Mouse (Mus musculus) frontal cortex, postnatal 10 days (tissue): ENCODE data around the gene Frmd4b.

Experiments
- DNase-seq, 2 experiments: peaks; one replicate each; pipeline ENCODE4 v3.0.0; 2022; ENCODE audit warnings: low spot score in 2 of 2, mixed read lengths in 1 of 2

Gene Frmd4b

DNA sequence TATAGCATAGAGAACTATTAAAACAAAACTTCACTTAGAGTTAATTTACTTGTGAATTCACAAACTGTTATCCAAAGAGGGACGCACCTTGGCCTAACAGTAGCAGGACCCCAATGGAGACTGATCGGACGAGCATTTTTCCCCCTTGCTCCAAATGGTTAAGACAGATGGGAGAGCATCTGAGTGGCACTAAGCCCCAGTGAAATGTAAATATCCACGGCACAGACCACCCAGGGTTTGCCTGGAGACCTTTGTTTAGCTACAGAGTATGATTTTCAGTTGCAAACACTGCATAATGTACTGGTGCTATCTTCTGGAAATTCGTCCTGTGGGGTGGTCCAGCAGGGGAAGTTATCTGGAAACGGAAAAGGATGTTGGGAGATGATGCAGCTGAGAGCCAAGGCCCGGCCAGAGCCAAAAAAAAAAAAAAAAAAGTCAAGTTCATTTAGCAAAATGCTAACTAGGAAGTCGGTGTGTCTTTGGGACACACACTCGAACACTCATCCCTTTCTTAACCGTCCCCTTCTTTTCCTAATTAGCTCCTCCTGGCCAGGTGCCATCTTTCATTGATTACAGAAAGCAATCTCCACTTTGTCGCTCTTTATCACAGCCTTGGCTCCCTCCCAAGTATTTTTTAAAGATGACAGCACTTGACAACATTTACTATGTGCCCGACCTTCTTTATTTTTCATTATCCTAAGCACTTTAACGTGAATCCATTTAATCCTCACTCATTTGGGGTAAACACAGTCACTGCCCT, 95.9 kb downstream of the Frmd4b start:
- DNase-seq = no peak

DNA sequence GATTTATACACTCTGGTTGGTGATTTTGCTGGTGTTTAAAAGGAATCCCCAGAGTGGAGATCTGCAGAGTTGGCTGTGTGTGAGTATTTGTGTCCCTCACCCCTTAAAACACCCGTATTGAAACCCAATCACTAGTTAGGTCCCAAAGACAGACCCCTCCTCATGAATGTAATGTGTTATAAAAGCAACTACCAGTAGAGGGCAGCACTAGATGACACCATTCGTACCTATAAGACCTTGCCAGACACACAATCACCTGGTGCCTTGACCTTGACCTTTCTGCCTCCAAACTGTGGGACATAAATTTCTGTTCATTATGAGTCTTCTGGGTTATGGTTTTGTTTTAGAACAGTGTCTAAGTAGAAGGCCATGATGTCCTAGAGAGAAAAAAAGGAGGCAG, 96.8 kb downstream of the Frmd4b start:
- no peak for DNase-seq

DNA sequence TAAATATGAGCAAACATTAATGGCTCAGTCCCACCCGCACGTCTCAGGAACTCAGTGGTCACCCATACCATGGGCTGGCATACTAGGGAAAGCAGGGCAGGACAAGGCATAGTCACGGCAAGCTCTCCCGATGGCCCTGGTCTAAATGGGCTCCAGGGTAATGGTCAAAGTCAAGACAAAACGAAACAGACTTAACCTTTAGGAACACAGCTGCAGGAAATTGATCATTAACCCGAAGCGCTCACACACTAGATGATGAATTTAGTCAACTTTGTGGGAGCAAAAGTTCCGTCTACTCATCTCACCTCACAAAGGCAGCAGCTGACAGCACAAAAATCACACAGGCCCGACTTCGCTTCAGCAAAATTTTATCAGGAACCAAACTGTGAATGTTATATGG, 97.8 kb downstream of the Frmd4b start:
- DNase-seq = no peak

DNA sequence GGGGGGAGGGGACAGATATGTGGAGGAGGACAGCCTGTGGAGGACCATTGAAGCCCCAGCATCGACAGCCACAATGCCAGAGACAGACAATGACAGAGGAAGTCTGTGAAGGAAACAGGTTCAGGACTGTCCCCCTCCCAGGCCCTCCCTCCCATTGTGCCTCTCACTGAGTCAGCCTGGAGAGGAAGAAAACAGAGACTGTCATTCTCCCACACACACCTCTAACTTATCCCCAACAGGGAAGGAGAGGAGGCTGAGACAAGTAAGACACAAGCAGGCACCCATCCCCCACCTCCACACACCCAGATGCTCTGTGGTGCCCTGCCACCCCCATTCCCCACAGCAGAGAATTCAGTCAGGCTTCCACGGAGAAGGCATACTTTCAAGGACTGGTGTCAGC, 98.9 kb downstream of the Frmd4b start:
- DNase-seq = no peak

DNA sequence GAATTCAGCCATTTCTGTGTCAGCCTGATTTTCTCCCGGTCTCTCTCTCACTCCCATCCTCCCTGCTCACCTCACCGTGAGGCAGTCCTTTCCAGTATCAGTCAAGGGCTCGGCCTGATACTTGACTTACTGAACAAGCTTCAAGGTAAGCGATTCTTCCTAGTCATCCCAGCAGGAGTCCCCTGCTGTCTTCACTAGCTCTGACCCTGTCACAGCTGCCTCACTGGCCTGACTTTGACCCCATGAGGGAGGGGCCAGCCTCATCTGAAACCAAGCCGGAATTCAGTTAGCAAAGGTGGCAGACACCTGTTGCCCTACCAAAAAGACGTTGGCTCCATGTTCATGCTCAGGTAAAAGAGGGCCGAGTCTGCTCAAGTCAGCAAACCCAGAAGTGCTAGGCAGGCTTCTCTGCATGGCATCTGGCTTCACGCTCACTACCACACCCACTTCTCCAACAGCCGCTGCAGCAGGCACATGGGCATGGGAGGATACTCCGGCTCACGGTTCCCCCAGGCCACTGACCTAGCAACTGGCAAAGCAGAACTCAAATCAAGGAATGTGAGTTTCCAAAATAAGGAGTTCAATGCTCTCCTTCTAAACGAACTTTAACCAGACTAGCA, 99.6 kb downstream of the Frmd4b start:
- no peak for DNase-seq

- no peak for DNase-seq
Observed at GRCm38 (mm10) chr6:97516941-97517340, 100.4 kb downstream of the Frmd4b start.

- DNase-seq = no peak
Observed at GRCm38 (mm10) chr6:97510771-97511170, 106.6 kb downstream of the Frmd4b start.

GRCm38 (mm10) chr6:97509434-97509833, 107.9 kb downstream of the Frmd4b start:
- no peak for DNase-seq

GRCm38 (mm10) chr6:97508480-97508879, 108.9 kb downstream of the Frmd4b start:
- no peak for DNase-seq

GRCm38 (mm10) chr6:97507893-97508292, 109.4 kb downstream of the Frmd4b start:
- DNase-seq = no peak

- DNase-seq = peak; percentile 37 to 62
Observed at GRCm38 (mm10) chr6:97506141-97506650, 111.1 kb downstream of the Frmd4b start.

DNA sequence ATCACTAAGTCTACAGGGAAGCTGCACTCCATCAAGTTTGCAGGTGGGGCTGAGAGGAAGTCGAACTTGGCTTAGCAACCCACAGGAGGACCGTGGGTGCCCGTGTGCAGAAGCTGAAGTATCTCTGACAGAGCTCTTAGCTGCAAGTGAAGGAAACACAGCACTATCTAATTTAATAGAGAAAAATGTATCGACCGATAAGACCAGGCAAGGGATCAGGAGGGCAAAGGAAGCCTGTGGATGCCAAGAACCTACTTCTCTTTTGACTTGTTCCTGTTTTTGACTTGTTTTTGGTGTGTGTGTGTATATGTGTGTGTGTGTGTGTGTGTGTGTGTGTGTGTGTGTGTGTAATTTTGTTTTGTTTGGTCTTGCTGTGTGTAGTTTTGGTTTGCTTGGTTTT, 112.7 kb downstream of the Frmd4b start:
- DNase-seq = no peak

GRCm38 (mm10) chr6:97501000-97501399, 116.3 kb downstream of the Frmd4b start:
- DNase-seq = no peak

DNA sequence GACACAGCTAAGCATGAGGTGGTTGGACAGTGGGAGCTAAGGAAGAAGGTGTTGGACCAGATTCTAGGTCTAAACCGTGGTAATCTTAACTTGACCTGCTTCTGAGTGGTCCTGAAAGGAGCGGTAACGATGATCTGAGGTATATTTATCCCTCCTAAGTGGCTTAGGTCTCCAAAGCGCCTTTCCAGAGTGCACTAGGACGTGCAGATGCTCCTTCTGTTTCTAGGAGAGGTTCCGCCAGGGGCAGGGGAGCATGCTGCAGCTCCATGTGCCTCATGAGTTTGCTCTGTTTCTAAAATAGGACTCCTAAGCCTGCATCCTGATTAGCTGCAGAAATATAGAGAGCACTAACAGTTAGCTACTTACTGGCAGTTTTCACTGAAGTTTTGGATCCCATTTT, 117.1 kb downstream of the Frmd4b start:
- DNase-seq = no peak

- no peak for DNase-seq
Observed at GRCm38 (mm10) chr6:97496002-97496401, 121.3 kb downstream of the Frmd4b start.

- no peak for DNase-seq
Observed at GRCm38 (mm10) chr6:97491065-97491464, 126.3 kb downstream of the Frmd4b start.

DNA sequence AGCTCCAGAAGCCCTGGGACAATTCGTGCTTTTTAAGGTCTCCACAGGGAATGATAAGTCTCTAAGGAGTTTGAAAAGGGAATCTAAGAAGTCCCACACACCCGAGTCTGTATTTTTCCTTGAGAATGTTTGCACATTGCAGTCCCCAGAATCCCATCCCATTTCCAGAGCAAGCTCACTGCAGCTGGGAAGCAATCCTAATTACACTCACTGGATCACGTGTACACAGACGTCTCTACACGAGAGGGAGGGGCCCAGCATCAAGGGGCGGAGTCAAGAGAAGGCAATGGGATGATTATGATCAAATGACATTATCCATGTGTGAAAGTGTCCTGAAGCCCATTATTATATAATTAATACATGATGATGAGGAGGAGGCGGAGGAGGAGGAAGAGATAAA, 128.5 kb downstream of the Frmd4b start:
- no peak for DNase-seq

- DNase-seq = no peak
Observed at GRCm38 (mm10) chr6:97488280-97488679, 129.1 kb downstream of the Frmd4b start.

DNA sequence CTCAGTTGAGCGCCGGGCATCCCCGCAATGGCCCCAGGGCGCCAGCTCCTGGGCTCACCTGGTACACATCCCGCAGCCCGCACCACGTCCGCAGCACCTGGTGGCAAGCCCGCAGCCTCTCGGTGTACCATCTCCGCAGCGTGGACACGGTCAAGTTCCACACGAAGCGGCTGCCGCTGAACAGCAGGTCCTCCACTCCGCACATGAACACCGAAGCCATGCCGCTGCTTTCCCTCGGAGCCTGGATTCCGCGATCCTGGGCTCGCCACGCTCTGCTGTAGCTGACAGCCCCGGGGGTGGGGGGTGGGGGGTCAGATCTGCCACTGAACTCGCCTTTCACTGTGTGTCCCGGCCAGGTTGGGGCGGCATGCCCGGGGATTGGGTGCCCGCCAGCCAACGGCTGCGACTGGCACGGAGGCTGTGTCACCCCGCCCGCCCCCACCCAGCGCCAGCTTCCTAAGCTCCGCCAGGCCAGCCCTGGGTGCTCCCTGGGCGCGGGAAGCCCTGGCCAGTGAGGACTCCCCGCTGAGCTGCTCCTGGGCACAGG, 129.7 kb downstream of the Frmd4b start:
- peak; percentile 41 to 49 for DNase-seq

DNA sequence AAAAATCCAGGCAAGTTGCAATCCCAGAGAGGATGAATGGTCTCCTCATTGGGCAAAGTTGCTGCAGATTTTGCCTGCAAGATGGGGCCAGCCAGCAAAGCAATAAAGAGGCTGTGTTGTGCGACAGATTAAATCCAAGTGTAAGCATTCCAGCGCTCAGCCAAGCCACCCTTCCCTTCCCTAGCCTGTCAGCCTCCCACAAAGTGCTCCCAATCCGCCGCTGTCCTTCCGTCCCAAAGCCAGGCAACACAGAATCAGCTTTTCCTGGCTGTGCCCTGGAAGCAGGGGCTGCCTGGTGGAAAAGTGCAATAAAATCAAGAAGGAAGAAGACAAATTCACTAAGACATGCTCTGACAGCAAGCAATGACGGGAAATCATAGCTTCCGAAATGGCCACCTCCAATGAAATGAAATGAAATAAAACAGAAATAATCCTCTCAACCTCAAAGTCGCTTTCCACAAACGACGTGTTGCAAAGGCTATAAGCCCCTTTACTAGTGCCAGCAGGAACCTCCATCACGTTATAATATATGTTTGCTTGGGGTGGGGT, 130.5 kb downstream of the Frmd4b start:
- no peak for DNase-seq

- DNase-seq = no peak
Observed at GRCm38 (mm10) chr6:97485886-97486386, 131.4 kb downstream of the Frmd4b start.

DNA sequence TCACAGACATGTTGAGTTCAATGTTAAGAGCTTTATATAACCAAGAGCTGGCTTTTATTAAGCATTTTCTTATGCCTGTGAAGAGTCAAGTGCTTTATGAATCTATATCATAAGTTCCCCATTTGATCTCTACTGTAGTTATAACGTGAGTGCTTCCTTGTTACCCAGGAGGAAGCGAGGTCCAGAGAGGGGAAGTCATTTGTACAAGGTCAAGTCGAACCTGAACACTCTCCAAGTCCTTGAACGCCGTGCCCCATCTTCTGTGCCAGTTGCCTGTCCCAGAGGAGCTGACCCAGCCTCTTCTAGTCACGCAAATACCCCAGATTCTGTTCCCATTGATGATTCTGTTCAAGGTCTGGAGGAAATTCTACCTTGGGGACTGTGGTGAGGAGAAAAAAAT, 135.4 kb downstream of the Frmd4b start:
- no peak for DNase-seq
